Mouse (Mus musculus) kidney, adult 11 months (tissue): ENCODE results near the gene Gm20441.
"Not testable (repeated sequence)": the region's sequence is repeated elsewhere in the genome, so short reads cannot be mapped to it uniquely, and the experiment has no call there.

ENCODE experiments used
- DNase-seq: peaks from one replicate; pipeline ENCODE4 v3.0.0; 2022

The Gm20441 gene

DNA sequence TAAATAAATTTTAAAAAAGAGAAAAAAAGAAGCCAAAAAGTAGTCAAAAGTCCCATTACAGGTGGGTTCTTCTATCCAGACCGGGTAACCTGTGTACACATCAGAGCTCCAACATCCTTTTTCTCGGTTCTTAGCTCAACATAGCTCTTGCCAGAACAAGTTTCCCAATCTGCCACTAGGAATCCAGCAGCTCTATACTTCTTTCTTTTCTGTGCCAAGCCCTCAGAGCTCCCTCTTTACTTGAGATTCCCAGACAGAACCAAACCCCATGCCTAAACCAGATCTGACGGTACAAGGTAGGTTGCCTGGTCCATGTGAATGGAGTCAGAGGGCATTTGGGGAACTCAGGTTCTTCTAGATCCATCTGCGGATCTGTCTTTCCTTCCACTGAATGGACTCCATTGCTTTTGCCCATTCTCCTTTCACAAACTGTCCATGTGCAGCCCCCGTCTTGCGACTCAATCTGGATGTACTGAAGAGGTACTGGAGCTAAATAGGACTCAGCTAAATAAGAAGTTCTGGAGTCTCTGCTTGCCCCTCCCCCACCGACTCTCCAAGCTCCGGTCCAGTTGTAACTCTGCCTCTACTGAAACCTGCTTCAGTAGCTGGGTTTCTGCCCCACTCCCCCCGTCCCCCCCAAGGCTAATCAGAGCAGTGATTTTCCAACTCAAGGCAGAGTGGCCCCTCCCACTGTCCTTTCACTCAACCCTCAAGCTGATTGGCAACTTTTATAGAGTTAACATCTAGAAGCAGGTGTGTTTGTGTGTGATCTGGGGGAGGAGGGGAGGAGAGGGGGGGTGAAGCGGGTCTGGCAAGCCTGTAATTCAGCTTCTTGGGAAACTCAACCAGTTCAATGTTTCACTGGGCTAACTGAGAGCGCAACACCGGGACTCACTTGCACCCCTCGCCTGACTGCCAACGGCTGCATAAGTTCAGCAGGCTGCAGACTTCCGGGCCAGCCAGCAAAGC lies 1.3 kb downstream of the Gm20441 start:
- DNase-seq: peak; percentile 78

DNA sequence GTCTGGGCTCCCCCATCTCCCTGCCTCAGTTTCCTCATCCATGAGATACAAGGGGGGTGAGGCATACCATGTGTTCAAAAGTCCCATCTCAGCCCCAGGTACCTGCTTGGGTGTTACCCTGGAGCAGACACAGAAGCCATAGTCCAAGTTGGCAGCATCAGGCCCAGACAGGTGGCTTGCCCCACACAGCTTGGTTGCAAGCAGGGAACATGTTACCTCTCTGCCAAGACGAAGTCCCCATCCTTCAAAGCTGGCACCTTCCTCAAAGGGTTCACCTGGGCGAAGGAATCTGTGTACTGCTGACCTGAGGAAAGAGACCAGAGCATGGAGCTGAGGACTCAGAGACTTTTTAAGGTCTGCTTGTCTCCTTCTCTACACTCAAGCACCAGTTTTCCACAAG lies 2.9 kb downstream of the Gm20441 start:
- DNase-seq: no peak

DNA sequence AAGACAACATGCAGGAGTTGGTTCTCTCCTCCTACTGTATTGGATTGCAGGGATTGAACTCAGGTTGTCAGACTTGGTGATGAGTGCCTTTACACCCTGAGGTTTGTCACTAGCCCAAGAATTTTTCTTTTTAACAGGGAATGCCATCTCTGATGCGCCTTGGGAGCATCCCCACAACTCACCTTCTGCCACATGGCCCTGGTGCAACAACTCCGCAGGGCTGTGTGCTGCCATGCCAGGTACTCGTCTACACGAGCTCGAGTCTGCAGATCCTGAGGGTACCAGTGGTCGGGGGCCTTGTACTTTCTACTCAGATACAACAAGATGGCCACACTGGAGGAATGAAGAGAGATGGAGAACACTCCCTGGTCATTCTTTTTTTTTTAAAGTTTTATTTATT lies 4.2 kb downstream of the Gm20441 start:
- DNase-seq: no peak

DNA sequence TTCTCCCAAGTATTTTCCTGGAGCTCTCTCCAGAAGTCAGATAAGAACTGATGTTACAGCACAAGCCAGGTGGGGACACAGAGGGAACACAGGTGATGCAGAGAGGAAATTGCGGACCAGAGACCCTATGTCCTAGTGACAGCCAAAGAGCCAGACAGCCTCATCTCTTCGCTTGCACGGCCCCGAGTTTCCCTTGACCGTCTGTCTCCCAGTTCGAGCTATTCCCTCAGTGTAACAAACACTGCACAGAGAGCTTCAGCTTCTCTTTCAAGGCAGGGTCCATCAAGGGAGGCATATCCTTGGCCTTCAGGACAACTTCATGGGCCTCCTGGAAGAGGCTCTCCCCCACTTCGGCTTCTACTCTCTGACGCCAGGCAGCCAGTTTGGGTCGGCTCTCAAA lies 6.2 kb downstream of the Gm20441 start:
- no peak for DNase-seq

DNA sequence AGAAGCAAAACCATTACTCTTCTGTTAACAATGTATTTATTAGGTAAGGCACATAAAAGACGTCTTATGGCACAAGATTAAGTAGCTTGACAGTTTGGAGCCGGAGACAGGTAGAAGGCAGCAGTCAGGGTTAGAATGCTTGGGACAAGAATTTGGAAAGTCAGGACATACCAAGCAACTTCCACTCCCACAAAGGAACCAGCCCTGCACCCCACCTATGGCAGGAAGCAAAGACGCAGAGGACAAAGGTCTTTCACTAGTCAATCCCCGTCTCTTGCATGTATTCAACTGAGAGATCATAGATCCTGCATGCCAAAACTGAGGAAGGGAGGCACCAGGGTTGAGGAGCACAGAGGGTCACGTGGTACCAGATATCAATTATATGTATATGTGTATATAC lies 6.7 kb downstream of the Gm20441 start:
- DNase-seq: no peak

DNA sequence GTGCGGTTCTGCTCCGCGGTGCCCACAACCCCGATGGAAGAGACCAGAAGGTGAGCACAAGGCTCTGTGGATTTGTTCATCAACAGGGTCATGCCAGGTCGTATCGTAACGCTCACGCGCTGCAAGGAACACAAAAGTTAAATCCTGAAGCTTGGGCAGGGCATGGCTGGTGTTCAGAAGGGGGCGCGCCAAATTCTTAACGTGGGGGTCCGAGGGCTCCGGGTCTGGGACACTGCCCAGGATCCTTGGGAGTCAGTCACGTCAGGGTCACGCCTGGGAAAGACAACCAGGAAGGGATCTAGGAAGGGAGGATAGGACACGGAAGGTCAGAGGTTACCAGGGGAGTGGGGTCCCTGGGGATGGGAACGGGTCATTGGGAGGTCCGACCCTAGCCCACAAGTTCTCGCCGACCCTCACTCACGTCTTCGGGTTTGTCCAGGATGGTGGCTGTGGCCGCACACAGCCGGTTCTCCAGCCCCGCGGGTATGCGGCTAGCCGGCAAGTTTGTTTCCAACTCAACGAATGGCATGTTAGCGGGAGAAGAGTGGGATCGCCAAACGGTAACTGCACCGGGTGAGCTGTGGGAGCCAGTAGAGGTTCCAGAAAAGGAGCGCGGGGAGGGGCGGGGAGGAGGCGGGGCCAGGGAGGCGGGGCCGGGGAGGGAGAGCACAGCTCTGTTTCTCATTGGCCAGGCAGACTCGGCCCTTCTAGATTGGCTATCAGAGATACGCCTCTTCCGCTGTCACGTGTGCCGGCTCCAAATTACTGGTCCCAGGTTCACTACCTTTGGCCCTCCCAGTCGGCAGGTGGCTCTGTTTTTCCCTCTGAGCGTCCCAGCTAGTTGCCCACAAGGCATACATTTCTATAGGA lies 7.7 kb downstream of the Gm20441 start, which contains the start of gene Ddt:
TSS of gene Ddt (minus strand) at position 620 of the 870 bp plus-strand sequence.
- peak; percentile 95 for DNase-seq

DNA sequence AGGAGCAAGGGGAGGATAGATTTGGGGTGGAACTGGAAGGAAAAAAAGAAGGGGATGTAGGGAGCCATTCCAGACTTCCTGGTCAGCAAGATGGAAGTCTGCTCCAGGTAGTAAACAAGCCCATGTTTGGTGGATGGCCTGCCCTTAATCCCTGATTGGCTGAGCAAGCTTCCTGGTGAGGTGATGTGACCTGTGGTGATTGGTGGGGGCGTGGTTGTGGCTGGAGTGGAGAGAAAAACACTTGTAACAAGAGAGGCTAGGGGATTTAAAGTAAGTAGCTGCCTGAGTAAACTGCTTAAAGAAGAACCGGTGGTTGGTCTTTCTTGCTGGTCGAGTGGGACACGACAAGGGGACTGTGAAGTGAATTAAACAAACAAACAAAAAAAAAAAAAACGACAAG lies 13.0 kb downstream of the Gm20441 start:
- DNase-seq: not testable (repeated sequence)

DNA sequence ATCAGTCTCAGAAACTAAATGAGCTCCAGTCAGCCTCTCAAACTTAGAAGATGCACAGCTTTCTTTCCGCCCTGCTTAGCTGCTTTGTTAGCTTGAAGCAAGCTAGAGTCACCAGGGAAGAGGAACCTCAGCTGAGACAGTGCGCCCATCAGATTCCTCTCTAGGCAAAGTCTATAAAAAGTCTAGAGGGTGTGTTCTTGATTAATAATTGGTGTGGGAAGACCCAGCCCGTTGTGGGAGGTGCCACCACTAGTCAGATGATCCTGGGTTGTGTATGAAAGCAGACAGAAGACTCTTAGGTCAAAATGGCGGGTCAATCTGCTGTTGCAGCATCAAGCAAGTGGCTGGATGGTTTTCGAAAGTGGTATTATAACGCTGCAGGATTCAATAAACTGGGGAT lies 13.9 kb downstream of the Gm20441 start:
- DNase-seq: peak; percentile 76

DNA sequence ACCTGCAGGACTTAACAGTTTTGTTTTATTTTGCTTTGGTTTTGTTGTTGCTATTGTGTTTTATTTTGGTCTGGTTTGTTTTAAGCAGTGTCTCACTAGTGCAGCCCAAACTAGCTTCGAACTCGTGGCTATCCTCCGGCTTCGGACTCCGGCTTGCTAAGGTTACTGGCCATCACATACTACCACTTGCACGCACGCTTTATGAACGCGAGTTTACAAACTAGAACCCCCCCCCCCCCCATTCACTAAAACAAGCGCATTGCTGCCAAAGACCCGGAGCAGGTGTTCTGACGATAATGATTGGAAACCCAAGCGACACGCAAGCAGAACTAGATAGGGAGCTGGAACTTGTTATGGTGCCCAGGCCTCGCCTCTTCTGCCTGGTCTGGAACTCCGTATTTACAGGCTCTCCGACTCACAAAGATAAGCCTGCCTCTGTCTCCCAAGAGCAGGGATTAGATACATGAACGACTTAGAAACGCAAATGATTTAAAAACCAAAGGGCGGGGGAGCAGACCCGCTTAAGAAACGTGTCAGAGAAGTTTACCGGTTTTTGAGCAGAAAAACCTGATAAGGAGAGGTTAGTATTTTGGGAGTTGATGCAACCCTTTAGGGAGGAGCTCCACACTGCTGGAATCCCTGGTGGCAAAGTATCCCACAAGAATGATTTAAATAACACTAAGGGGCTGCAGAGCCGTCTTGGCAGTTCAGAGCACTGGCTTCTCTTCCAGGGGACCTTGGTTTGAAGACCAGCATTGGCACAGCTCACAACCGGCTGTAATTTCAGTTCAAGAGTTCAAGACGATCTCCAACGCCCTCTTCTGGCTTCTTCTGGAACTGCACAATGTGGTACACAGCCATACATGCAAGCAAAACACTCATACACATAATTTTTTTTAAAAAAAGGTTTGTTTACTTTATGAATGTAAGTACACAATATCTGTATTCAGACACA lies 16.0 kb downstream of the Gm20441 start:
- DNase-seq: peak; percentile 59

DNA sequence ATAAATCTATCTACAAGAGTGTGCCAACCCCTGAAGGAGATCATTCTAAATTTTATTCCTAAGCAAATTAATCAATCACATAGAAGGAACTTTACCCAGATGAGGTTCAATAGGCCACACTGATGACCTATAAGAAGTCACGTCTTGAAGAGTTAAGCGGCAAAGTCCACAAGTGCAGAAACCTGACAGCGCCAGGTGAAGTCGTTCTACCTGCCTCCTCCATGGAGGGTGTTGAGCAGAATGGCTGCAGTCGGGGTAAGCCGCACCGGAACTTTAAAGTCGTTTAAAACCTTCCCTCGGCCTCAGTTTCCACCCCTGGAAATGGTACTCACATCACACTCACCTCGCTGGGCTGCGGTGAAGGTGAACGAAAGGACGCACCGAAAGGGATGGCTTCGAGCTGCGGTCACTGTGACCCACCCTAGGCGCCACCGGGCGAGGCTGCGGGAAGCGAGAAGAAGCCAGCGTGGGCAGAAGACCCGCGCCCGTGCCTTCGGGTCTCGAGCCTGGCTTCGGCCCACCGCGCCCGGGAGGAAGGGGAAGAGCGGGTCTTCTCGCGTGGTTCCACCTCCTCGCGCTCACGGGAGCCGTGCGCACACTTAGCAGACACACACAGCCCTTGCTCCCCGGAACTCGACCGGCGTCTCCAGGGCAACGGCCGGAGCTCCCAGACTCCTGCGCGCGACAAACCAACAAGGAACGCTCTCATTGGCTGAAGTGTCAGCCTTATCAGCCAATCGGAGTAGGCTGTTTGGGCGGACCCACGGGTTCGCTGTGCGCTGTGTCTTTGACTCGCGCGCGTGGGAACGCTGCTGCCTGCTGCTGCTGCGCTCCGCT lies 16.9 kb downstream of the Gm20441 start, which contains the start of gene Cabin1:
TSS of gene Cabin1 (minus strand) at position 660 of the 837 bp plus-strand sequence.
- peak; percentile 97 for DNase-seq

DNA sequence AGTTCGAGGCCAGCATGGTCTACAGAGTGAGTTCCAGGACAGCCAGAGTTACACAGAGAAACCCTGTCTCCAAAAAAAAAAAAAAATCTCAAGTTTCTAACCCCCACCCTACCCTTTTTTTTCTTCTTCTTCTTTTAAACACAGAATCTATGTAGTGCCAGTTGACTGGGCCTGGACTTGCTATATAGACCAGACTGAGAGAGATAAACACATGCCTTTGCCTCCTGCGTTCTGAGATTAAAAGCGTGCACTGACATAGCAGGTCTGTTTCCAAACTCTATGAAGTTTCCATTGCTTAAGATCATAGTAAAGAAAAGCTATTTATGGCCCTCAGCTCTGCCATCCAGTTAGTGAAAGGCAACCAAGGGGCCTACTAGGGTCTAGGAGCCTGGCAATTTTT lies 18.3 kb downstream of the Gm20441 start:
- no peak for DNase-seq

DNA sequence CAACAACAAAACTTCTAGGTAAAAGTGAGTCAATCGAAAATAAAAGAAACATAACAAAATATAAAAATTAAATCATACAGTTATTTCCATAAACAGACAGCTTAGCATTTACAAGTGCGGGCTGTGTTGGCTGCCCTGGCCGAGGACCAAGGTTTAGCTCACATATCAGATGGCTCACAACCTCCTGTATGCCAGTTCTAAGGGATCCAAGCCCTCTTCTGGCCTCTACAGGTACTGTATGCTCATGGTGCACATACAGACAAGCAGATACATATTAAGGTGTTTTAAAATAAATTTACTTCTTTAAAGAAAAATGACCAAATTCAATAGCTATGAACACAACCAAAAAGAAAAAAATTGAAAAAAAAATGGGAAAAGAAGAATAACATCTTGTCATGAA lies 20.4 kb downstream of the Gm20441 start:
- DNase-seq: no peak

DNA sequence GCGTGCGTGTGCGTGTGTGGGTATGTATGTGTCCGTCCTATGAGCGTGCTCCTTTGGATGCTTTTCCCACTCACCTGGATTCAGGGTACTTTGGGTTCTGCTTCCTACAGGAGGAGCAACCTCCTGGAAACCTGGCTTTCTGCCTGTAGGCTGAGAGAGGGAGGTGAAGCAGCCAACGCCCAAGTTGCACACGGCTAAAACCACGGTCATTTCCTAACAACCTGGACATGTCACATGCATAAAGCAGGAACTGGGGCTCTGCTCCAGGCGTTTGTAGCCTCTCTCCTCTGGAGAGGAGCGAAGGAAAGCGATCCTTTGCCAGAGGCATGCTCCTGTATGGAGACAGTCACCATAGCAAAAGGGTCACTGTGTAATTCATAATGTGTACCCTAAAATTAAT lies 24.0 kb downstream of the Gm20441 start:
- DNase-seq: no peak

DNA sequence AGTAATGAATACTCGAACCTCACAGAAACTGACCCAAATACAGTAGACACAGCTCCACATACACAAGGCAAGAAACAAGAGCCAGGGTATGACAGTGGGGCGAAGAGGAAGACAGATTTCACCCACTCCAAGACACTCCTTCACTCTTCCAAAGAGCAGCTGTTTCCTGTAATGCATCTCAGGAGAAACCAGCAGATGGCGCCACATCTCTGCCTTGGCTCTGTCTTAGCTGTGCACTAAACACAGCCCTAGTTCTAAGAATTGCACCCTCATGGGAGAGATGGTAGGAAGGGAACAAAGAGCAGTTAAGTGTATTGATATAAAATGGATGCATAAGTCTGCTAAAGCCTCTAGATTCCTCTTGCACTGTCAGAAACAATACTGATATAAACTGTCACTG lies 36.7 kb downstream of the Gm20441 start:
- DNase-seq: peak; percentile 63

DNA sequence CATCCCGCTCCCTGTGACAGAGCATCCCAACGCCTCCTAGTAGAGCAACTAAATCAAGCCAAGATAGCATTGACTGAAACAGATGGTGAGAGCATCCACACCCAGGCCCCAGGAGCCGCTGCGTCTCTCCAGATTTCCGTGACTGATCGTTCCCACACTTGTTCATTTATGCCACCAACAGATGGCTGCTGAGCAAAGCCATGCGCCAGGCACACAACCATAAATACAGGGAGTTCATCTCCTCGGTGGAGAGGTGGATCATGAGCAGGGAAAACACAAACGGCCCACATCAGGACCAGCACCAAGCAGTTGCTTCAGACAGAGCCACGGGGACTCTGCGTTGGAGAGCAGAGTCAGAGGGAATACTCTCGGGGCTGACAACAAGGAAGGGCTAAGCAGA lies 37.4 kb downstream of the Gm20441 start:
- no peak for DNase-seq

DNA sequence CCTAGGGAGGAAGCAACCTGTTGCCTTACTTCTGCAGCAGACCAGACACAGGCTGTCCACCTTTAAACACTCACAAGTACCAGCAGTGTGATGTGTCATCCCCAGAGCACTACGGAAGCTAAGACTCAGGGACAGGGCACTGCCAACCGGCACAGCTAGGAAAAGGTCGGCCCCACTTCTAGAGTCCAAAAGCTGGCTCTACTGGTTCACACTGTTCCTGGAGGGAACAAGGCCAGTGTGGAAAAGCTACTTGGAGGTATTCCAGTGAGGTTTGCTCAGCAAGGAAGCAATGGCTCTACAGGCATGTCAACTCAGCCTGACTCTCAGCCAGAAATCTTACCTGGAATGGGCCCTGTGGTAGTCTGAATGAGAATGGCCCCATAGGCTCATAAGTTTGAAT lies 39.9 kb downstream of the Gm20441 start:
- DNase-seq: peak; percentile 14

DNA sequence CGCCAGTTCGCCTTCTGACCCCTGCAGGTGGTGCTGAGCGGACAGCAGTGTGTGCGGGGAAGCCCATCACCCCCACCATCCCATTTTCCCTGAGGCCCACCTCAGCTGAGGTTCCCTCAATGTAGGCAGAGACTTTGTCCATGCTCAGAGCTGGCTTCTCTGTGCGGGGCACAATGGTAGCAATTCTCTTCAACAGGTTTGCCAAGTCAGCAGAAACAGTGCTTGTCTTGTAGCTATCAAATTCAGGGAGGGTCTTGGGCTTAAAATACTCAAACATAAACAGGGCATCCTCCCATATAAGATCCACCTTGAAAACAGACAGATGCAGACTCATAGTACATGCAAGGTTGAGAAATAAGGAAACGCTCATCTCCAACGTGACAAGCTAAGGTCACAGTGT lies 55.3 kb downstream of the Gm20441 start:
- no peak for DNase-seq
